Mouse (Mus musculus) A20 (cell line): ENCODE measurements around the gene Lrrc8c.

Source experiments
- DNase-seq: peaks from one replicate; pipeline ENCODE4 v3.0.0-alpha.2; 2011; ENCODE audit warnings: low read depth, low spot score

The Lrrc8c gene

DNA sequence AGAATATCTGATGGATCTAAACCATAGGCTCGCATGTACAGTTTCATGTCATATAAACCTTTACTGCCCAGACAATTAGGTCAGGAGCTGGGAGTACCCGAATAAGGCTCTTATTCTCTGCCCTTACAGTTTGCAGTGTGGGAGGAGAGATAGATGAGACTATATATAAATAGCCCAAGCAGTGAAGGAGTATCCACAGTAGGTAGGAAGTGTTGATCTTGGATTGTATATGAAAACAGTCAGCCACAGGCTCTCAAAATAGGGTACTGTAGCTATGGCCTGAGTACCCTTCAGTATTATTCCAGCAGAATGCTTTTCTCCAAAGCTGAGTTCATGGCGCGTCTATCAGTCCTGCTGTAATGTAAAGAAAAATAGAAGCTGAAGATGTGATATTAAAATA, 27.9 kb downstream of the Lrrc8c start:
- no peak for DNase-seq

DNA sequence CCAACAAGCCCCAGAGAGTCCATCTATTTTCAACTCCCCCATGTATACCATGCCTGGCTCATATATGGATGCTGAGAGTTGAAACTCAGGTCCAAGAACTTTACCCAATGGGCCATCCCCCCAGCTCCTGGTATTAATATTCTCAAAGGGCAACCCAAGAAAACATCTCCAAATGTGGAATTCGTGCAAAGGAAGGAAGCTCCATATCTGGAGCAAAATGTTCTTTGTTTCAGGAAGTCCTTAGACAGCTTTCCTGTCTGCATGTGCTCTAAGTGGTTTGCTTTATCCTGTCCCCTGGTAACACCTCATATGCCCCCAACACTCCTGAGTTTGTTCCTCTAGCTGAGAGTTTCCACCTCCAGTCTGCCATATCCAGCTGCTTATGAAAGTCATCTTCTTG, 32.6 kb downstream of the Lrrc8c start:
- no peak for DNase-seq

DNA sequence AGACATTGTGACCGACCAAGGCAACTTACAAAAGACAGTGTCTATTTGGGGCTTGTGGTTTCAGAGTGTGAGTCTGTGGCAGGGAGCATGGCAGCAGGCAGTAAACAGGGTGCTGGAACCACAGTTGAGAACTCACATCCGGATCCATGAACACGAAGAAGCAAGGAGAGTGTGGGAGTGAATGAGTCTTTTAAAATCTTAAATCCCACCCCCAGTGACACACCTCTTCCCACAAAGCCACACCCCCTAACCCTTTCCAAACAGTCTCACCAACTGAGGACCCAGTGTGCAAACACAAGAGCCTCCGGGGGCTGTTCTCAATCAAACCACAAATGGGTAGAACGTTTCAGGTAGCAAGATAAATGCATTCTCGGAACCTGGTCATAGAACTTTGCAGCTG, 37.1 kb downstream of the Lrrc8c start:
- no peak for DNase-seq

DNA sequence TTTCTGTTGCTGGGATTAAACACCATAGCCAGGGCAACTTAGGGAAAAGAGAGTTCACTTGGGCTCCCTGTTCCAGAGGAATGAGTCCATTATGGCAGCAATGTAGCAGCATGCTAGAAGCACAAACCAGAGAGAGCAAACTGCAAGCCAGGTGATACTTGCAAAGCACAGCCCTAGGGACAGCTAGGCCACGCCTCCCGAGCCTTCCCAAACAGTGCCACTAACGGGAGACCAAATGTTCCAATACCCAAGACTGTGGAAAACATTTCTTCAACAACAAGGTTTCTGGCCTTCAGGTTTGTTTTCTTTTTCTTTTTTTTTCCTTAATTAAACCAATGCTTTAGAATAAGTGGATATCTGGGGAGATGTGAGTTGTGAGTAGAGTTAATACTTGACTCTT, 38.2 kb downstream of the Lrrc8c start:
- no peak for DNase-seq

DNA sequence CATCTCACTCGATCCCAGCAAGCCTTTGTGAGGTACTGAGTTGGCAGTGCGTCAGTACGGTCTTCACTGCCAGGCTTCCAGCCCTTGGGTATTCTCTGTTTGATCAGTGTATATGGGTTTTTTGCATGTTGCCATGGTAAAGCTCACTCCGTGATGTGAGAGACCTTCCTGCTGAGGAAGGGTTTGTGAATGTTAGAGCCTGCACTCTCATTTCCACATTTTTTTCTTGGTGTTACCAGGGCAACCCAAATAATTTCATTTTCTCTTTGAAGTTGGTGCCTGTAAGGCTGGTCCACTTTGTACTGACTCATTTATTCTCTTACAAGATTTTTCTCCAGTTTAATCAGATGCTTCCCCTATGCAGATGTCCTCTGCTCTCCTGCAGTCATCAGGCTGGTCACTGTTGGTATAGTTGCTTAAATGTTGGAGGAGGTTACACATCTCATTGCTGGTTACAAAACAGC, 38.6 kb downstream of the Lrrc8c start:
- DNase-seq = peak; percentile 77

DNA sequence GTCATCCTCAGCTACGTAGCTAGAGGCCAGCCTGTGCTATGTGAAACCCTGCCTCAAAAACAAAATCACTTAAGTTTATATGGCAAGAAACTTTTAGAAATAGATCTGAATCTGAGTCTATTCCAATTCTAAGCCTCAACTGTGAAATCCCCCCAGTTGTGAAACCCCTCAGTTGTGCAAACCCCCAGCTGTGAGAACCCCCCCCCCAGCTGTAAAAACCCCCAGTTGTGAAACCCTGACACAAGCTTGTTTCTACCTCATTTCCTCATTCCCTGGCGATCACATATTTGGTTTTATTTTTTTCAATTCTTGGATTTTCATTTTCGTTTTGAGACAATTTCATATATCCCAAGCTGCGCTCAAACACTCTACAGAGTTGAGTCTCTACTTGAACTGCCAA, 39.3 kb downstream of the Lrrc8c start:
- DNase-seq = peak; percentile 19

DNA sequence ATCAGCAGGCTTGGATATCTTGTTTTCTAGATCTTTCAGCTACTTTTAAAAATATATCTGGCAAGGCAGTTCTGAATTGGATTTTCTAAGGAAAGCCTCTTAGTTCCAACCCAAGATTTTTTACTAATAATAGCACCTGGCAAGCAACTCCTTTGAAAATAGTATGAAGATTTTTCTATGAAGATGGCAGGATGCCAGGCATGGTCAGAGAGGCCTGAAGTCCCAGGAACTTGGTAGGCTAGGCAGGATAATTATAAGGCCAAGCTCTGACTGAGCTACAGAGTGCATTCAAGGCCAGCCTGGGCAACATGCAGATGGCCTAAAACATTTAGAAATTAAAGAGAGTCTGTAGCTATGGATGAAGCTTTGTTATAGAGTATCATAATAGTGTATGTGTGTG, 42.7 kb downstream of the Lrrc8c start:
- DNase-seq = no peak

DNA sequence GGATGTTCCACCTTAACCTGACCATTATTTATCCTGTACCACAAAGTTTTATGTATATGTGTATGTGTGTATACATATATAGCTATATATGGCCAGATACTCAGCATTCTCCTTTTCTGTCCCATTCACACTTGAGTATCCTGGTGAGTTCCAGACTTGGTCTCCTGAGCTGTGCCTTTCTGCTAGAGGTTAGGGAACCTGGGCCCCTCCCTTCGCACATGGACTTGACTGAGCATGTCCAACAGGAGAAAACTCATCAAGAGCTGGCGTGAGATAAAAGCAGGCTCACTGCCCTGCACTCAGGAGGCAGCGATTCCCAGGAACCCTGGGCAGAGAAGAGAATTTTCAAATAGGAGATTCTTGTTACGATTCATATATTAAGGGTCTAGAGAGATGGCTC, 45.6 kb downstream of the Lrrc8c start:
- DNase-seq = no peak

DNA sequence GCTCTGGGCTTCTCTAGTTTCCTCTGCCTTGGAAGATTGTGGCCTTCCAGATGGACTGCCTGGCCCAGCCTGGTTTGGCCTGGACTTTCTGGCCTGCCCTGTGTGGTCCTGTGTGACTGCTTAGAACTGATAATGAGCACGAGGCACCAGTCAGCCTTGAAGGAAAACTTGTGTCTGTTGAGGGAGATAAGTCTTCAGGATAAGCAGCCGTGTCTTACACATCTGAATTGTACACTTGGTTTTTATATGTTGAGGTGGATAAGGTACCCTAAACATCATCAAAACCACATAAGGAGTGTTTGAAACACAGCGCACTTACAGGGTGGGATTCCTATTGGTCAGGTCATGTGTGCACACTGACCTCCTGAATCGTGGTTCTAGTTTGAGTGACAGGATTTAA, 46.6 kb downstream of the Lrrc8c start:
- no peak for DNase-seq

DNA sequence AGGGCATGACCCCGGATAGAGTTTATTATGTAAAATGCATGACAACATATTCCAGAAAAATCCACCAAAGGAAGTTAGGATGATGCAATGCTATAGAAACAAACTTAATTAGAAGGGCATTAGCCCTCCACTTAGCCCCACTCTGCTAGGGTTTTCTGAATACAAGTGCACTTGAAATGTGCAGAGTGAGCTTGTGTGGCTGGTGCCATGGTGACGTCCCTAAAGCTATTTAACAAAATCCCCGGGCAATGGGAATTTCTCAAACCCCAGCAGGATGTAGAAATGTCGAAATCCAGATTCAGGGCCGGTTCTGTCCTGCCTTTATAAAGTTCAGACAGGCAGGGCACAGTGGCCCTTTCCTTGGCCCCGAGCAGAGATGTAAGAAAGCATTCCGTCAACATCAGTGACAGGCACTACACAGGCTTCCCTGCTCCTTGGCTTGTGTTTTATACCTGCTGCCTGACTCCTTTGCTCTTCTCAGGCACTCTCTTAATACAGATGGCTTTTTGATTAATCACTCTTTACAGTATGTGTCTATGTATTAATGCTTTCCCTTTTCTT, 47.7 kb downstream of the Lrrc8c start:
- no peak for DNase-seq

DNA sequence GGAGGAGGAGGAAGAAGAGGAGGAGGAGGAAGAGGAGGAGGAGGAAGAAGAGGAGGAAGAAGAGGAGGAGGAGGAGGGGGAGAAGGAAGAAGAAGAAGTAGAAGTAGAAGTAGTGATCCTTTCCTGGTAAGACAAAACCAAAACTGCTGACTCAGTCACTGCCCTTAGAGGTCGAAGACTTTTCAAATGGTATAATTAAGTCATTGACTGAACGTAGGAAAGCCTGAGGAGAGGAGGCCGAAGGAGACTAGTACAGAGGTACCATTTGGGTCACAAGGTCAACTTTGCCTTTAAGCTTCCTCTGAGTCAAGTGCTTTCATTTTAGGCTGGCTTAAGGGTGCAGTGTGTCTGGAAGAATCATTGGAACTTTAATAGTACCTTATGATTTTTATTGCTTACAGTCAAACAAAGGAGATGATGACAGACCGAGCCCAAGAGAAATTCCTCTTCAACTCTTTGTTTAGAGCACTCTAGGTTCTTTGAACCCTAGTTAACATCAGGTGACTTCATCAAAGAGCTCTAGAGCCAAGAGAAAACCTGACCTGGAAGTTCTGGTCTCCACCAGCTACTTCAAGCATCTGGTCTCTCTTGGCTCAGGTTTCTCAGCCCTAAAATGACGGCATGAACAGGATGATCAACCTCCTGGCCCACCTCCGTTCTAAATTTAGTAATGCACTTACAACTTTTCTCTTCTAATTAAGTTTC, 49.0 kb downstream of the Lrrc8c start:
- no peak for DNase-seq

DNA sequence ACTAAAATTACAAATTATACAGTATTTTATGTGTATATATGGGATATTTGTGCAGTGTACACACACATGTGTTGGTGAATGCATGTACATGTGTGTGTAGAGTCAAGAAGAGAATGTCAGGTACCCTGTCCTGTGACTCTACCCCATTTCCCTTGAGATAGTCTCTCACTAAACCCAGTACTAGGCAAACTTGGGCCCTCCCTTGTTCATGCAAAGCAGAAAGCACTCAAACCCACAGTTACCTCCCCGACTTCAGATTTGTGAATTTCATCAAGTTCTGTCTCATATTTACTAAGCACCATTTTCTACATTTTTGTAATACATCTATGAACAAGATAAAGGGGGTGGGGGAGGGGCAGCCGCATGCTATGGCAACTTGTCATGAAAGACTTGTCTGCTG, 50.0 kb downstream of the Lrrc8c start:
- DNase-seq = no peak

DNA sequence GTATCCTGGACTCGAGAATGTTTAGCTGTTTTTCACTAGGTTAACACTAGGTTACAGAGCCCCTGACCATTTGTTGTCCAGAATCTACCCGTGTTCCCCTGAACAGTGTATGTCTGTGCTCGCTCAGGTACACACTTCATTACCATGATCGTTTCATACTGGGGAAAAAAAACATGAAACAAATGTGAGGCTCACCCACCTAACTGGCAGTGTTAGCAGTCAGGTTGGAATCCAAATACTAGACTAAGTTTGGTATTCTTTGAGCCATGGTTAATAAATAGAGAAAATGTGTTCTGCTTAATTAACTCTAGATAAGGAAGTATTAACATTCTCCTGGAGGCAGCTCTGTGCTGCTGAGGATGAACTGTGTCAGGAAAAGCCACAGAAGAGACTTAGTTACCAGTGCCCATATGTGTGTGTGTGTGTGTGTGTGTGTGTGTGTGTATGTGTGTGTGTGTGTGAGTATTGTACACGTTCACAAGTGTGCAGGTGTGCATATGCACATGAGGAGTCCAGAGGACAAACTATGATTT, 53.0 kb downstream of the Lrrc8c start:
- DNase-seq = no peak

DNA sequence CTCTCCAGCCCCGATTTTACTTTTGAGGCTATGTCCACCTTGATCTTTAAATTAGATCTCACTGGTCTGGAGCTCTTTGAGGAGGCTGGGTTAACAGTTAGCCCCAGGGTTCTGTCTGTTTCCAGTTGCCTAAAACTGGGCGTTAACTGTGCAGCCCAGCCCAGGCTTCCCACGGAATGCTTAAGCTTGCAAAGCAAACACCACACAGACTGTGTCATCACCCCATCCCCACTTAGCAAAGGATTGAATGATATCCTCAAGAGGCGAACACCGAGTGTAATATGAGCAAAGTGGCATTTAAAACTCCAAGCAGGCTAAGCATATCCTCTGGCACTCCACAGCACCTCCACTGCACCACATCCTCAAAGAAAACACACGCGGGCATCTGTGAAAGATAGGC, 53.7 kb downstream of the Lrrc8c start:
- DNase-seq = no peak

DNA sequence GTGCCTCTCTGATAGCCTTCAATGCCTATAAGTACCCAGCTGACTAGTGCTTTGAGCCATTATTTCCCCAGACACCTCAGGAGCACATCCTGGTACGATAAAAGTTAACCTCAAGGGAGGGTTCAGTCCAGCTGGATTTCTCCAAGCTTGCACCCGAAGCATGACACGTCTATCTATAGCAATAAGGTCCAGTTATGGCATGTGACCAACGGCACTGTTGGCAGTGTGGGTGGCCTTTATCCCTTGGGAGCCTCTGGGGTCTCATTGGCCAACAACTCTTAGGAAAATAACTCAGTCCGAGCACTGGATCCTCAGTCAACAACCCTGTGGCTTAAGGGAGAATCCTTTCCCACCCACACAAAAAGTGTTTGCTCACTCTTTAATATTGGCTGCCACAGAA, 55.6 kb downstream of the Lrrc8c start:
- DNase-seq = no peak

DNA sequence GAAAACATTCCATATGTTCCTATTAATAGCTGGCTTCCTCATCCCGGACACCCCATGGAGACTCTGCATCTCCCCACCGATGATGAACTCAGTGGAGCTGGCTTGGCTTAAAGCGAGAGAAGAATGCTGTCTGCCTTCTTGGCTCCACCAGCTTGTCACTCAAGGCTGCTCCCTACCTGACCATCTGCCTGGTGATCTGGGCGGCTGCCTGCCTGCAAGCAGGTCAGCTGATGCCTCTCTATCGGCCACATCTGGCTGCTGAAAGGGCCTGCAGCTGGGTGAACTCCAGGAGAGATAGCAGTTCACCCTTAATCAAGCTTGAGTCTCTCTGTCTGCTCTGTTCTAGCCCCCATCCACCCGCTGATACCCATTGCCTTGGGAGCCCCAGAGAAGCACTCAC, 56.7 kb downstream of the Lrrc8c start:
- DNase-seq = no peak

DNA sequence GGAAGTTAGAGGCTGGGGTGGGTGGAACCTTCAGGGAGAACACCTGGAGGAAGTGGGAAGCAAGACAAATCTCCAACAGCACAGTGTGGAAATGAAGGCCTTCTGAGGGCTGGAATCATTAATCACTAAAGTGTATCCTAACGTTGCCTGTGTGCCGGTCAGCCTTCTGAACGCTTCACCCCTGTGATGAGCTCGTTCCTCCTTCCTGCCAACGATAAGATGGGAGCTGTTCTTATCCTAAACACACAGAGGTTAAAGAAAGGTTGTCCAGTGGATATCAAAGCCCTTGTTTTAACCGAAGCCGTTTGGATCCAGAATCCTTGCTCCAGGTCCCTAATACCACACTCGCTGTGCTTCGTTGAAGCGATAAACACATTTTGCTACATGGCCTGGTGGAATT, 61.7 kb downstream of the Lrrc8c start:
- DNase-seq = no peak

DNA sequence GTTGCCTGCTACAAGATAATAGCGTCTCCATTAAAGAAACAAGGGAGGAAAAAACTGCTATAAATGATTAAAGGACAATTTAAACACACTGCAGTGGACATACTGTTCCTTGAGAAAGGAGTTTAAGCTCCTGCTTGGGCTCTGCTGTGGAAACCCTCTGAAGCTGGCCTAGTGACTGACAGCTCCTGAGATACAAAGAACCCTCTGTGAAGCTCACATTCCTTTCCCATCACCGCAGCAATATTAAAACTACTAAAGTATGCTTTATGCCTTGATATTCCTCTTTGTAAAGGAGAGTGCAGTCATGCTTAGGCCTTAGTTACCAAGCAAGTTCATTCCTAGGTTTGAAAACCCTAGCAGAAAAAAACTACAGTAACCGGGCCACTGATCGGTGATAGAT, 66.7 kb downstream of the Lrrc8c start:
- no peak for DNase-seq

DNA sequence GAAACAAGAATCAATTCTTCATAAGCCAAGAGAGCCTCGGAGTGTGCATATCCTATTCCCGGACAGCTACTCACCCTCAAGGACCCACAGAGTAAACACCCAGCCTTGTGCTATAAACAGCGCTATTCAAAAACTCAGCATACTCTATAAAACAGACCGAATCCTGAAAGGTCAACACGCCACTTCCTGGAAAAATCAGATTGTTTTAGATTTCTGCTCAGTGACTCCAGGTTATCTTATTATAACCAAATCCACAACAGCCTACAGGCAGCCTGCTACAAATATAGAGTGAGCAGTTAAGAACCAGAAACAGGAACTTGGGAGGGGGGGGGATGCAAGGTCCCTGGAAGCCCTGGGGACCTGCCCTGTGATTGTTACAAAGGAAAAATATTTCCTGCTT, 67.5 kb downstream of the Lrrc8c start:
- no peak for DNase-seq

DNA sequence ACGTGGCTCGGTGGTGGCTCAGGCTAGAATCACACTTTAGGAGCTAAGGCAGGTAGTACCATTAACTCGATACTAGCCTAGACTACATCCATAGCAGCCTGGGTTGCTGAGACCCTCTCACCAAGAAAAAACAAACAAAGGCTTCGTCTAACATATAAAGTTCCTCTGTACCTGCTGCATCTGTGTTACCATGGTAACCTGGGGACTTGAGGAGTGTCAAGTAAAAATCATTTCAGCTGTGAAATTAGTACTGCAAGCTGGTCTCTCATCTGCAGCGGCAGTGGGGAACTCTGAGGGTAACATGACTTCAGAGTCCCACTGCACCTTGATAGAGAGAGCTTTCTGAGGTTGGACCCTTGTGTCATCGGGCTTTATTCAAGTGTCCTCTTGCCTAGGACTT, 68.3 kb downstream of the Lrrc8c start:
- no peak for DNase-seq

DNA sequence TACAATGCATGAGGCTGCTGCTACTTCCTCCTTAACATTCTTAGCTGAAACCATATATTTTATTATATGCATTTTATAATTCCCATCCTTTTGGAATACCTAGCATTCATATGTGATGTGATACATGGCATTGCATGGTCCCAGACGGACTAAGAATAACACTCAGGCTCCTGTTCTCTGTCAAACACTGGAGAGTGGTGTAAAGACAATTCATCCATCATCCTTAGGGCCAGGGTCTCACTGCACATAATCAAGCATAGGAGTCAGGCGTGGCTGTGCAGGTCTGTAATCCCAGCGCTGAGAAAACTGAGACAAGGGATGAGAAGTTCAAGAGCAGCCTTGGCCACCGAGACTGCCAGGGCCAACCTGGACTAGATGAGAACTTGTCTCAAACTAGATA, 69.5 kb downstream of the Lrrc8c start:
- no peak for DNase-seq

DNA sequence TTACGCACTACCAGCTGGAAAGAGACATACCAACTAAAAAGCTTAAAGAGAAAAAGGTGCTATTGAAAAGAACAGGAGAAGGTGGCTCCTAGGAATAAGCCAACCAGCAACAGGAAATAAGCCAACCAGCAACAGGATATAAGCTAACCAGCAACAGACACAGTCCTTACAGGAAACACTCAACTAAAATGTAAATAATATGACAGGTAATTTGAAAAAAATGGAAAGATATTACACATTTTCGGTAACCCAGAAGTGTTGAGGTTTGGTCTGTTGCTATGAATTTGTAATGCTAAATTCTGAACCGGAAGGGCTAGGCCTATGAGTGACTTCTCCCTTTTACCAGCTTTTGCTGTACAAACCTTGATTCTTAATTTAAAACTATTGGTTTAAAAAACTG, 69.9 kb downstream of the Lrrc8c start:
- DNase-seq = no peak

DNA sequence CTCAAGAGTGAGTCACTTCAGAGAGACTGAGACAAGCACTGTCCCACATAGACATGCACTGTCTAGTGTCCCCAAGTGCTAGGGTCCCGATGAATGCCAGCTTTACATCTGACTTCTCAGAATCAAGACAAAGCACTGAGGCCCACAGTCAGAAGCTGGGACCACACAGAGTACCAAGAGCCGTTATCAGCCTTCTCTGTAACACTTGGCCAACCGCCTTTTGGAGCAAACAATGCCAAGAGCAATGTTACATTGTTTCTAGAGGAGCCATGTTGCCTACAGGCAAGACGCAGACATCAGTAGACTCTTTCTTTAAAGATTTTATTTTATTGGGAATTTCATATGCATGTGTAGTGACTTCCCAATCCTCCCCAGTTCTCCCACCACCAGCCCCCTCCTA, 73.2 kb downstream of the Lrrc8c start:
- DNase-seq = no peak

DNA sequence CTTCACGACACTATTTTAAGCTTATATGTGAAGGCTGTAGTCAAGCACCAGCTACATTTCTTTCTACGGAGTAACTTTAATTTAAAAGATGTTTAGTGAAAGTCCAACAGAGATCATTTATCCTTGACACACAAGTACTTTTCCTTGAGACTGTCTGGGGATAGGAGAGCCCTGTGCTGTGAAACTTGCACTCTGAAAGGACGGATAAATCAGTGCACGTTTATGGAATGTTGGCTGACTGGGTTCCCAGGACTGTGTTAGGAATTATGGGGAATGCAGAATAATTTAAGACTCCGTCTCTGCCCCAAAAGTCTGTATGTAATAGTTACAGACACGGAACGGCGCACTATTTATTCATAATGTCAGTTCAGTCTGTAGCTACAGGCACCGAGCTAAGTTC, 74.4 kb downstream of the Lrrc8c start:
- no peak for DNase-seq
